Mouse (Mus musculus) gonadal fat pad, adult 2 months (tissue): ENCODE measurements around the gene Gpr4. TPM values are rescaled to one million over a fixed set of nuclear protein-coding genes. Genes with fewer than 3 reads are reported as not detected.

Experiments used
- DNase-seq: peaks from one replicate; pipeline ENCODE4 v3.0.0-alpha.2; 2012; ENCODE audit warnings: low read depth
- polyA plus RNA-seq: library from polyadenylated mRNA; depleted of rRNA; stranded (reverse); fragments of >200 nt; gene quantifications from 2 replicates; pipeline ENCODE4 v1.2.3, GENCODE M21; 2012; rRNA removed

Gpr4 gene
- polyA plus RNA-seq, 1 experiment = 13.3 TPM

GRCm38 (mm10) chr7:19258336-19258735 is 46.0 kb downstream of the Gpr4 start:
- no peak for DNase-seq

DNA sequence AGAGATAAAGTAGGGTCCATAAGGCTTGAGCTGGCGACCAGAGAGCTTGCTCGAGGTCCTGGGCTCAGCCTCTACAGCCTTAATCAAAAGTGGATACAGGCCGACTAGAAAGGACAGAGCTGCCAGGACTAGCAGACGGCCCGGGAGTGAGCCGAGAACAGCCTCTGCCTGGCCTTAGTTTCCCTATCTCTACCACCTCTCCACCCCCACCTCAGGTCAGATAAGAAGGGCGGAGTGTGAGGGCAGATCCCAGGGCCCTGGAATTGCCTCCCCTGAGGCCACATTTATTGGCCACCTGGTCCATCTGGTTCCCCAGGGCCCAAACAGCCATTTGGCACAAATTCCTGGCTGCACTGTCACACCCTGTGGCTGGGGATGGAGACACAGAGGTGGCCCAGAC is 52.8 kb downstream of the Gpr4 start:
- no peak for DNase-seq

GRCm38 (mm10) chr7:19265928-19266822 is 53.8 kb downstream of the Gpr4 start:
- DNase-seq = no peak

DNA sequence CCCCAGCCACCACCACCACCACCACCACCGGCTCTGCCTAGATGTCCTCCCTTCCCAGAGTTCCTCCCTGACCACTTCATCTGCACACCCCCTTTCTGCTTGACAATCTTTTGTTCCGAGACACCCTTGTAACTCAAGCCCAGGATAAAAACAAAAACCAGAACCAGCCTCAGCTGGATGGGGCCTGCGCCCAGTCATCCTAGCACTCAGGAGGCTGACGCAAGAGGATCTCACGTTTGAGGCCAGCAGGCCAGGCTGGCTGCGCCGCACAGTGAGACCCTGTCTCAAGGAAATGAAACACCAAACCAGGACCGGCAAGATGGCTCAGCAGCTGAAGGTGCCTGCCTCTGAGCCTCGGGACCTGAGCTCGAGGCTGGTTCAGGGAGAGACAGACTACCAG is 54.7 kb downstream of the Gpr4 start:
- no peak for DNase-seq

GRCm38 (mm10) chr7:19268993-19269681 is 56.8 kb downstream of the Gpr4 start:
- DNase-seq = no peak

- no peak for DNase-seq
These were observed 57.5 kb downstream of the Gpr4 start for GRCm38 (mm10) chr7:19269721-19270441.

GRCm38 (mm10) chr7:19270509-19271237 is 58.3 kb downstream of the Gpr4 start:
- no peak for DNase-seq

DNA sequence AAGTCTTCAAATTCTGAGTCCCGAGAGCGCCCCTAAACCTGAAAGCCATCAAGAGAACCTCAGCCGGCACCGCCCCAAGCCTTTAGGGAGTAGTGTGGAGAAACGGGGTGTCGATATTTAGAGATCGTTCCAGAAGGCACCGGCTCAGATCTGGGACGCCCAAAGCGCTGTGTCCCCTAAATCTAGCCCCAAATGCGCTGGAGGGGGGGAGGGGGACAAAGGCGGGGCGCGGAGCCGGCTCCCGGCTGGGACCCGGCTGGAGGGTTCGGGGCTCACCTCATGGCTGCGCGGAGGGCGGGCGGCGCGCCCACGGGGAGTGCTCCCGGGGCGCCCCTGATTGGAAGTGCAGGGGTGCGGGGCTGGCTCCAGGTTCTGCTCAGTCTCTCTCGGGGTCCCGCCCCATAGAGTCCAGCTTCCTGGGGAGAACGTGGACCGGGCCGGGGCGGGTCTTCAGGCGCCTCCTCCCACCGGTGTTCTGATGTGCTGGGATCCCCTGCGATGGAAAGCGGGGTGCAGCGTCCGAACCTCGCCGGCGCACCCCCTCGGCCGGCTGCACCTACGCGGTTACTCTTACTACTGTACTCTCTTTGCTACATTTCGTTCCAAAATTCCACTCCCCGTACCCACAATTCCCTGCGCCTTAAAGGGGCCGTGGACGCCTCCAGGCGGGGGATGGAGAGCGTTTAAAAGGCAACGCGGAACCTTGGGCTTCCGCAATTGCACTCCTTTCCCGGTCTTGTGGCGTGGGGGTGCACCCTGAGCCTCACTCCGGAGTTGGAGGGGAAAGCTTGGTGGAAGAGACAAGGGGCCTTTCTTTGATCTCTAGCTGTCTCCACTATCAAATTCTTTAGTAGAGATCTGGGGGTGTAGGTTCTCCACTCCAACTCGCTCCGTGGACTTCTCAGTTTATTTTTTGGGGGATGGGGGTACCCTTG is 59.2 kb downstream of the Gpr4 start, which contains the start of gene Vasp:
Vasp (minus strand) TSS at position 580 of the 935 bp plus-strand sequence.
- peak; percentile 51 for DNase-seq

- no peak for DNase-seq
These were observed 59.9 kb downstream of the Gpr4 start for GRCm38 (mm10) chr7:19272173-19272764.

Other genes starting within 250 kb of the Gpr4 start
- gene Nanos2, start 225.1 kb upstream of the Gpr4 start, polyA plus RNA-seq = not detected in 2 replicates
- 3.4 and 5.6 TPM in 2 replicates for gene Mypop, start 221.3 kb upstream of the Gpr4 start, polyA plus RNA-seq
- 19.4 and 26.1 TPM in 2 replicates for gene Irf2bp1, start 208.5 kb upstream of the Gpr4 start, polyA plus RNA-seq
- gene Foxa3, start 189.0 kb upstream of the Gpr4 start, polyA plus RNA-seq = 0.07 and 0.09 TPM in 2 replicates
- 65.9 and 73.5 TPM in 2 replicates for gene Sympk, start 188.2 kb upstream of the Gpr4 start, polyA plus RNA-seq
- 0.38 and 0.76 TPM in 2 replicates for gene Rsph6a, start 157.8 kb upstream of the Gpr4 start, polyA plus RNA-seq
- 52.6 and 61.1 TPM in 2 replicates for gene Dmwd, start 136.3 kb upstream of the Gpr4 start, polyA plus RNA-seq
- 234 and 248 TPM in 2 replicates for gene Dmpk, start 128.7 kb upstream of the Gpr4 start, polyA plus RNA-seq
- 33.2 and 35.6 TPM in 2 replicates for gene Six5, start 117.9 kb upstream of the Gpr4 start, polyA plus RNA-seq
- 0.13 and 0.19 TPM in 2 replicates for gene Gm4969, start 94.2 kb upstream of the Gpr4 start, polyA plus RNA-seq
- gene Fbxo46, start 92.7 kb upstream of the Gpr4 start, polyA plus RNA-seq = 7.9 and 9.3 TPM in 2 replicates
- gene Qpctl, start 63.2 kb upstream of the Gpr4 start, polyA plus RNA-seq = 14.9 and 19.4 TPM in 2 replicates
- gene Snrpd2, start 62.8 kb upstream of the Gpr4 start, polyA plus RNA-seq = 30.6 and 37.8 TPM in 2 replicates
- gene Gipr, start 46.4 kb upstream of the Gpr4 start, polyA plus RNA-seq = 2.6 and 3.9 TPM in 2 replicates
- gene Eml2, start 36.1 kb upstream of the Gpr4 start, polyA plus RNA-seq = 47.5 and 48.5 TPM in 2 replicates
- 30.2 and 38.1 TPM in 2 replicates for gene Opa3, start 15.8 kb downstream of the Gpr4 start, polyA plus RNA-seq
- gene Vasp, start 59.3 kb downstream of the Gpr4 start, polyA plus RNA-seq = 61.0 and 82.5 TPM in 2 replicates
- gene Ppm1n, start 67.5 kb downstream of the Gpr4 start, polyA plus RNA-seq = not detected in 2 replicates
- gene Rtn2, start 70.1 kb downstream of the Gpr4 start, polyA plus RNA-seq = 30.6 and 59.5 TPM in 2 replicates
- gene Fosb, start 97.5 kb downstream of the Gpr4 start, polyA plus RNA-seq = 0.89 and 1.1 TPM in 2 replicates
- 49.0 and 57.8 TPM in 2 replicates for gene Ercc1, start 132.2 kb downstream of the Gpr4 start, polyA plus RNA-seq
- gene Cd3eap, start 146.9 kb downstream of the Gpr4 start, polyA plus RNA-seq = 4.5 and 5.3 TPM in 2 replicates
- gene Ppp1r13l, start 147.2 kb downstream of the Gpr4 start, polyA plus RNA-seq = 13.3 and 14.8 TPM in 2 replicates
- gene Ercc2, start 169.5 kb downstream of the Gpr4 start, polyA plus RNA-seq = 32.0 and 47.0 TPM in 2 replicates
- gene Klc3, start 191.6 kb downstream of the Gpr4 start, polyA plus RNA-seq = 20.9 and 27.8 TPM in 2 replicates
- gene Ckm, start 192.2 kb downstream of the Gpr4 start, polyA plus RNA-seq = 37.3 and 62.7 TPM in 2 replicates
- gene Mark4, start 246.3 kb downstream of the Gpr4 start, polyA plus RNA-seq = 12.1 and 12.3 TPM in 2 replicates